Mouse (Mus musculus): Measurements from ENCODE around the gene Rras. TPM values are rescaled to one million over a fixed set of nuclear protein-coding genes. Genes with fewer than 3 reads are reported as not detected.

Rras gene
- polyA plus RNA-seq, 1 experiment from 2014 or later: 23.6 TPM

DNA sequence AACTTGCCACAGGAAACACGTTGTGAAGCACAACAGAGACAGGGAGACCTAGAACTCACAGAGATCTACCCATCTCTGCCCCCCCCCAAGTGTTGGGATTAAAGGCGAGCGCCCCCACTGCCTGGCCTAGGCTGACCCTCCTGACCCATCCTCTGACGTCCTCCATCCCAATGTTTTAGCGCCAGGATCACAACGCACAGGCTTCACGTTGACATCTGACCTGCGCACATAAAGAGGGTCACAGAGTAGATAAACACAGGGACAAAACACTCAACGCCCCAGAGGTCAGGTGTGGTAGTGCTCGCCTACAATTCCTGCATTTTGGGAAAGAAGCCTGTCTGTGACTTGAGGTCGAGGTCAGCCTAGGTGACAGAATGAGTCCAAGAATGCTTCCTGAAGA lies 18.9 kb downstream of the Rras start:
- H3K9me3 ChIP-seq (replicated peaks): no peaks in the 10 kb centered on the region
- H3K4me3 ChIP-seq: no peak overlapping the region
- no peak for DNase-seq (ENCODE audit: low spot score)
- WGBS: 91% methylated on average over 11 of the region's 11 CpGs
- no peak overlapping the region for H3K27ac ChIP-seq (replicated peaks)
- H3K4me1 ChIP-seq: no peaks in the 10 kb centered on the region
- peaks cover 100% of the 10 kb centered on the region for H3K36me3 ChIP-seq
- no peaks in the 10 kb centered on the region for H3K27me3 ChIP-seq (ENCODE audit: low read depth, poor library complexity, severe bottlenecking)

DNA sequence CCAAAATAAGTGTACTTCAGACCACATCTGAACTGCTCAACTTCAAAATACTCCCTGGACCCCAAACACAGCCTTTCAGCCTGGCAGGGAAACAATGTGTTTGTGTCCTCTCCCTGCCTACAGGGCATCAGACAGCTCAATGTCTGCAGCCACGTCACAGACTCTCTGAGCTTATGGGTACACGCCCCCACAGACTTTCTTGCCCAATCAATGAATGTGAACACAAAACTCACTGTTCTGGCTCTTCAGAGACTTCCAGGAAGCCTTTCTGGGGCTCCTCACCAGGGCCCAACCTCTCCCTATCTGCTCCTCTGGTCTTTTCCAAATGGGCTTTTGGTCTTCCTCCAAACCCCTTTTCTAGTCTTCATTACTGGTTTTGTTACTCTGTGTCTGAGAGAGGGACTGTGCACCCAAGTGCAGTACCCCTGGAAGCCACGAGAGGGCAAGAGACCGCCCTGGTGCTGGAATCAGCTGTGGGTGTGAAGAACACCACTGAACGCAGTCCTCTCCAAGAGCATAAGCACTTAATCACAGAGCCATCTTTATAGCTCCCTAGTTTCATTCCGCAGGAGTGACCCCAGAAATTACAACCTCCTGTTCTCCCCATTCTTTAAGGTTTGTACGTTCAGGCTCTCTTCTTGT lies 20.1 kb downstream of the Rras start:
- Histone ChIP-seq H3K27me3 (ENCODE audit: low read depth, poor library complexity, severe bottlenecking) (no peaks in the 10 kb centered on the region), H3K4me1 (no peaks in the 10 kb centered on the region), H3K4me3 (no peak overlapping the region), H3K36me3 (peaks cover 100% of the 10 kb centered on the region), H3K9me3 (replicated peaks) (no peaks in the 10 kb centered on the region), H3K27ac (replicated peaks) (no peak overlapping the region)
- DNase-seq (ENCODE audit: low spot score): peak; percentile 63
- WGBS: 78% methylated on average over 7 of the region's 7 CpGs

DNA sequence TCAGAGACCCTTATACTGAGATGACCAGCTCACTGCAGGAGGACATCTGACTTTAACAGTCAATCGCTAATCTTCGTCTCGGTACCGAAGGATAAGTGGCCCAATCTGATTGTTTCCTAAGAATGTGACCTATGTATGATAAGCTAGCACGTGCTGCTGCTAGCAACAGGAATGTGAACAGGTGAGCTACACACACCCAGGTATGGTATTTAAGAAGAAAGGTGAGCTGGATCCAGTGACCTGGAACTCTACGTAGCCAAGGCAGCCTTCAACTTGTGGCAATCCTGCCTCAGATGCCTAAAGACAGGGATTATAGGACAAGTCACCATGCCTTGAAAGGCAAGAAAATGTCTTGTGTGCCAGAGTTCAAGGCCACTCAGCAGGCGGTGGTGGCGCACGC lies 20.6 kb downstream of the Rras start:
- 94% methylated on average over 9 of the region's 9 CpGs for WGBS
- Histone ChIP-seq H3K4me1 (no peaks in the 10 kb centered on the region), H3K9me3 (replicated peaks) (no peaks in the 10 kb centered on the region), H3K27ac (replicated peaks) (no peak overlapping the region), H3K27me3 (ENCODE audit: low read depth, poor library complexity, severe bottlenecking) (no peaks in the 10 kb centered on the region), H3K4me3 (no peak overlapping the region), H3K36me3 (peaks cover 100% of the 10 kb centered on the region)
- DNase-seq (ENCODE audit: low spot score): no peak

DNA sequence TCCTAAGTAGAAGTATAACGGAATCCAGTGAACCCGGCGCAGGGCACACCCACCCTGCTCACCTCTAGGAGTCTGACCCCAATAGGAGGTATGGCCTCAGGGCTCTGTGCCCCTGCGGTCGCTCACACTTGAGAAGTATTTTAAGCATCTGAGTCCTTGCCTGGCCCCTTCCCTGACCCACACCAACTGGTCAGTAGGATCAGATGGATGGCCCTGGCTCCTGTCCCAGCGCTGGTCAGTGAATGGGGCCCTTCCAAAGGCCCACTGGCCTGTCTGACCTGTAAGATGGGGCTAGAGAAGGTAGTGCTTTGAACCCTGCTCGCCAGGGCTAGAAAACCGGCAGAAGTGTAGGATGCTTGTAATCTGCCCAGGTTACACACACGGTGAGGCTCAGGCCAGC lies 23.1 kb downstream of the Rras start:
- 95% methylated on average over 9 of the region's 9 CpGs for WGBS
- no peak overlapping the region for H3K27ac ChIP-seq (replicated peaks)
- no peak for DNase-seq (ENCODE audit: low spot score)

DNA sequence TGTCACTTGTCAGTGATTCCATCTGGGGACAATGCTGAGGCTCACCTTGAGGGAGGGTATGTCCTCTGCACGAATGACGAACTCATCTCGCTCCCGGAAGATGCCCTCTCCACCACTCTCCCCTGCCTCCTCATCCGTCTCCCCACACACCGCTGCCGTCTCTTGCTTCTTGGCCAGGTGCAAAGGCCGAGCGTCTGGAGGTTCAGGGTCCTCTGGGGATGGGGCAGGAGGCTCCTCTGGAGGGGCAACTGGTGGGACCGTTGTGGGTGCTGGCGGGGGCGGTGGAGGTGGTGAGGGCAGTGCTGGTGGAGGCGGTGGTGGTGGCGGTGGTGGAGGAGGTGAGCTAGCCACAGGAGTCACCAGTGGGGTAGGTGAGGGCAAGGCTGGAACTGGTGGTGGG lies 25.5 kb downstream of the Rras start:
- WGBS: 98% methylated on average over 14 of the region's 14 CpGs
- peaks cover 100% of the 10 kb centered on the region for H3K36me3 ChIP-seq
- no peaks in the 10 kb centered on the region for H3K9me3 ChIP-seq (replicated peaks)
- no peak for DNase-seq (ENCODE audit: low spot score)
- peak overlapping the region; percentile 14; the same call in 1 of the 2 replicates for H3K4me3 ChIP-seq
- H3K4me1 ChIP-seq: no peaks in the 10 kb centered on the region
- H3K27me3 ChIP-seq (ENCODE audit: low read depth, poor library complexity, severe bottlenecking): no peaks in the 10 kb centered on the region
- H3K27ac ChIP-seq (replicated peaks): no peak overlapping the region

More for the DNA sequence above, 23.1 kb downstream of the Rras start:
- no peaks in the 10 kb centered on the region for H3K27me3 ChIP-seq (ENCODE audit: low read depth, poor library complexity, severe bottlenecking)
- H3K4me1 ChIP-seq: no peaks in the 10 kb centered on the region
- H3K4me3 ChIP-seq: no peak overlapping the region
- H3K9me3 ChIP-seq (replicated peaks): no peaks in the 10 kb centered on the region
- peaks cover 100% of the 10 kb centered on the region for H3K36me3 ChIP-seq

DNA sequence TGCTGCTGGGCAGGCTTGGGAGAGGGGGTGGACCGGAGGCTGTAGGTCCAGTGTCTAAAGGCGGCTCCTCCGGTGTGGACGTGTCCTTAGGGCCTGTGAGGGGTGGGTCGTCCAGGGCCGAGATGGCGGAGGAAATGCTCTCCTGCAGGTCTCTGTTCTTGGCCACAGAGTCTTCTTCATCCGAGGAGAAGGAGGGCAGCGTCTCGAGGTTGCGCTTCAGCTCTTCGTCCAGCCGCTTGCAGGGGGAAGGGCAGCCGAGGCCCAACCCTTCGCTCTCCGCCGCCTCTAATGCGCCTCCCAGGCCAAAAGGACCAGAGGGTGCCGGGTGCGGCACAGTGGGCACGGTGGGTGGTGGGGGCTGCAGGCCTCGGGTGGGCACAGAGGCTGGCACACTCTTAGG lies 28.0 kb downstream of the Rras start:
- Histone ChIP-seq H3K27ac (replicated peaks) (no peak overlapping the region), H3K4me3 (0 out of 2 replicates have a peak overlapping the region, but pooled peaks have one; percentile 11), H3K27me3 (ENCODE audit: low read depth, poor library complexity, severe bottlenecking) (no peaks in the 10 kb centered on the region), H3K4me1 (peaks cover 16% of the 10 kb centered on the region), H3K9me3 (replicated peaks) (no peaks in the 10 kb centered on the region), H3K36me3 (peaks cover 100% of the 10 kb centered on the region)
- WGBS: 96% methylated on average over 22 of the region's 22 CpGs
- no peak for DNase-seq (ENCODE audit: low spot score)

DNA sequence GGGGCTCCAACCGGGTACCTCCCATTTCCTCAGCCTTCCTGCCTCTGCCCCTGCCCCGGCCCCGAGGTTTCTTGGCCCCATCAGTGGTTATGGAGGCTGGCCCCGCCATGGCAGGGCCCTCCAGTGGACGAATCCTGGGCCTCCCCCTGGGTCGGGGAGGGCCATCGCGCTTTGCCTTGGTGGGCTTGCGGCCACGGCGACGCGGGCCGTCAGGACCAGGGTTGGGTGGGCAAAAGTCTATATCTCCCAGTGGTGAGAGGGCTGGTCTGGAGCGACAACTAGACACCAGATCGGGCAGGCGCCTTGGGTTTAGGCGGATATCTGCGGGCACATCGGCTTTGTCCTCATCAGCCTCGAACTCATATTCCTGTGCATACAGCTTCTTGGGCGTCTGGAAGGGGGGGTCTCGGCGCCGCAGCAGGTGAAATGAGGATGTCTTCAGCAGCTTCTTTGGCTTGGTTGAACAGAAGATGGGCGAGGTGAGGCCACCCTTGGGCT lies 29.1 kb downstream of the Rras start:
- 95% methylated on average over 26 of the region's 26 CpGs for WGBS
- H3K27me3 ChIP-seq (ENCODE audit: low read depth, poor library complexity, severe bottlenecking): no peaks in the 10 kb centered on the region
- H3K4me1 ChIP-seq: peaks cover 28% of the 10 kb centered on the region
- H3K27ac ChIP-seq (replicated peaks): no peak overlapping the region
- no peaks in the 10 kb centered on the region for H3K9me3 ChIP-seq (replicated peaks)
- DNase-seq (ENCODE audit: low spot score): no peak
- peak overlapping the region; percentile 14; the same call in 1 of the 2 replicates for H3K4me3 ChIP-seq
- H3K36me3 ChIP-seq: peaks cover 93% of the 10 kb centered on the region

DNA sequence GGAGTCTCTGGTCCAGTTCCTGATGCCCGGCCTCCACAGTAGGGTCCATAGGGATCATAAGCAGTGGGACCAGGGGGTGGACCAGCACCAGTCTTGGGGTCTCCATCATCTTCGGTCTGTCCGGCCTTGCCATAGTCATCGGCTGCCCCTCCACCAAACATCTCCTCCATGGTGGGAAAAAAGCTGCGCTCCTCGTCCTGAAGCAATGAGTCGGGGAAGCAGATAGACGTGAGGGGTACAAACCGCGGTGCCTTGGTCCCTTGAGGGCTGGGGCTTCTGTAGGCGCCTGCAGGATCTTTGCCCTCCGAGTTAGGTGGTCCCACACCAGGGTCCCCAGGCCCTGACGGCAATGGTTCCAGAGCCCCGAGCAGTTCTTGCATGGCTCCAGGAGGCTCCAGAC lies 29.7 kb downstream of the Rras start:
- 98% methylated on average over 14 of the region's 14 CpGs for whole genome bisulfite sequencing
- H3K27me3 ChIP-seq (ENCODE audit: low read depth, poor library complexity, severe bottlenecking): no peaks in the 10 kb centered on the region
- no peak for DNase-seq (ENCODE audit: low spot score)
- H3K4me3 ChIP-seq: no peak overlapping the region
- no peaks in the 10 kb centered on the region for H3K9me3 ChIP-seq (replicated peaks)
- H3K4me1 ChIP-seq: peaks cover 31% of the 10 kb centered on the region
- H3K27ac ChIP-seq (replicated peaks): no peak overlapping the region
- H3K36me3 ChIP-seq: peaks cover 87% of the 10 kb centered on the region

DNA sequence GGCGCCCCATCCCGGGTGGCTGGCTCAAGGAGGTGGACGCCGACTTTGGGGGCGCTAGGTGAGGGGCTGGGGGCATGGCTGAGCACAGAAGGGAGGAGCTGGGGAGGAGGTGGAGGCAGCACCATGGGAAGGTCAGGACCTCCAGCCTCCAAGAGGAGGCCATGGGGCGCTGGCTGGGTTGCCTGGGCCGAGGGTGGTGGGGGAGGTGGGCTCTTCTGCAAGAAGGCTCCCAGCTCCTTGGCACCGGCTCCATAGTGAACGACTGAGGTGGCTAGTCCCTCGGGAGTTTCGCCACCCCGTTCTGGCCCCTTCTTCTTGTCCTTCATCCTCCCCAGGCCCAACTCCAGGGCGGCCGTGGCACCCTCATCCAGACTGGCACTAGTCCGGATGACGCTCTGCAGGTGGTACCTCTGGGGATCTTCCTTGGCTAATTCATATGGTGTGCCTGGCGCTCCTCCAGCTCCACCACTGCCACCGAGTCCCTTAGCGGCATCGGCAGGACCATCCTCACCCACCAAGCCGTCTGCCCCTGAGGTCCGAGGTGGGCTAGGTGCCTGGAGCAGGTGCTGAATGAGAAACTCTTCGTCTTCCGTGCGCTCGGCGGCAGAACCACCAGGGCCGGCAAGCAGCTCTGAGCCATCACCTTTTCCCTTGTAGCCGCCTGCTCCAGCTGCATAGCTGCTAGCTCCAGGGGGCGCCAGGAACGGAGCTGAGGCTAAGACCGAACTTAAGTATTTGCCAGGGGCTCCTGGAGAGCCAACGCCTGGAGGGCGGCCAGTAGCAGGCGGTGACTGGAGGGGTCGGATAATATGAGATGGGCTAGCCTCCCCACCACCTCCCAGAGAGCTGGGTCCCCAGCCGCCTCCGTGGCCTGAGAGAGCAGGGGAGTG lies 30.5 kb downstream of the Rras start:
- Histone ChIP-seq H3K27ac (replicated peaks) (no peak overlapping the region), H3K27me3 (ENCODE audit: low read depth, poor library complexity, severe bottlenecking) (no peaks in the 10 kb centered on the region), H3K4me1 (peaks cover 31% of the 10 kb centered on the region), H3K4me3 (peak overlapping the region; percentile 98), H3K9me3 (replicated peaks) (no peaks in the 10 kb centered on the region), H3K36me3 (peaks cover 79% of the 10 kb centered on the region)
- WGBS: 93% methylated on average over 38 of the region's 38 CpGs
- DNase-seq (ENCODE audit: low spot score): no peak

DNA sequence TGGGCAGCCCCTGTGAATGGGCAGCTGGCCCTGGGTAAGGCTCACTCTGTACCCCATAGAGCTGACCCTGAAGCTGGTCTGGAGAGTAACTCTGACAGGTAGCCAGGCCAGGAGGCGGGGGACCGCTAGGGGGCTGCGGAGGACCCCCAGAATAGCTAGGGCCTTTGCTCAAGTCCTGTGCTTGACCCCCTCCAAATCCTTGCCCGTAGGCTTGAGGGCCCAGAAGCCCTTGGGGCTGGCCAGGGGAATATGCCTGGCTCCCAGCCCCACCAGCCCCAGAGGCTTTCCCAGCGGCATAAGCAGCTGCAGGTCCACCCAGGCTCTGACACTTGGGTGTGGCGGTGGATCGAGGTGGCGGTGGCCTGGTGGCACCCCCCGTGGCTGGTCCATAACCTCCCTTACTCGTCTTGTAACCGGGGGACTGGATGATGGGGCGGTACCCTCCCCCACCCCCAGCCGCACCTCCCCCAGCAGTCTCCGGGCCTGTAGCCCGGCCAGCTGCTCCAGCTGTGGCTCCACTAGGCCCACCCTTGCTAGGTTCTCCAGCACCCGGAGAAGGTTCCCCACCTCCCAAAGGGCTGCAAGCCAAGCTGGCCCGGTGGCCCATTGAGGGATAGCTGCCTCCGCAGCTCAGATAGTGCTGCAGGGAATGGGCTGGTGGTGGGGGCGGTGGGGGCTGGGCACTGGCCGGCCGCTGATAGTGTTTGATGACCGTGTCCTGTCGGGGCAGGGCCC lies 31.3 kb downstream of the Rras start:
- Histone ChIP-seq H3K27me3 (ENCODE audit: low read depth, poor library complexity, severe bottlenecking) (no peaks in the 10 kb centered on the region), H3K36me3 (peaks cover 71% of the 10 kb centered on the region), H3K9me3 (replicated peaks) (no peaks in the 10 kb centered on the region), H3K4me3 (peak overlapping the region; percentile 98), H3K27ac (replicated peaks) (no peak overlapping the region; the same call in 1 of the 2 replicates), H3K4me1 (peaks cover 38% of the 10 kb centered on the region)
- 96% methylated on average over 20 of the region's 23 CpGs for WGBS
- no peak for DNase-seq (ENCODE audit: low spot score)

DNA sequence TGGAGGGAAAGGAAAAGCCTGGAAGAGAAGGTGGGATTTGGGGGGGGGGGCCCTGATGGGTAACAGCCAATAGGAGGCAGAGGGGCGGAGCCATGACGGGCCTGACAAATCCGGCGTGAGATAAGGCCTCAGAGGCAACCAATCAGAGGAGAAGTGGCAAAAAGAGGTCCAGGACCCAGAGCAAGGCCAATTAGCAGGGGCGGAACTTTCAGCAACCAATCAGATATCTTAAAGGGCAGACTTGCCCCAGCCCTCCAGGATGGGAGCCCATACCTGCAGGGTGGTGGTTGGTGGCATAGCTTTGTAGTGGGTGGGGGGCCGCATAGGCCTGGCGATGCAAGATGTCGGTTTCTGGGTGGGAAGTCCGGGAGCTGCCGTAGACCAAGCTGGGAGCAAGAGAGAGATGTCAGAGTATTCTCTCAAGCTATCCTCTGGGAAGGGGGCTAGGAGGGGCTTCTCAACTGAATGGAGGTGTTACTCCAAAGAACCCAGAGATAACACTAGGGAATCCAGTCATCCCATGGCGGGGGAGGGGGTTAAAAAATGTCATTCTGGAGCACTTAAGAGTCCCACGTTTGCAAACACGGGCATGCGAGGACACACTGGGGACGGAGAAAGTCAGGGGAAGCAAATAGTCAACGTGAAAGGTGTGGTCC lies 33.3 kb downstream of the Rras start:
- H3K27me3 ChIP-seq (ENCODE audit: low read depth, poor library complexity, severe bottlenecking): no peaks in the 10 kb centered on the region
- peaks cover 46% of the 10 kb centered on the region for H3K4me1 ChIP-seq
- H3K4me3 ChIP-seq: peak overlapping the region; percentile 98
- WGBS: 4% methylated on average over 16 of the region's 16 CpGs
- peak overlapping the region; percentile 100 for H3K27ac ChIP-seq (replicated peaks)
- DNase-seq (ENCODE audit: low spot score): peak; percentile 87
- H3K9me3 ChIP-seq (replicated peaks): no peaks in the 10 kb centered on the region
- peaks cover 51% of the 10 kb centered on the region for H3K36me3 ChIP-seq

DNA sequence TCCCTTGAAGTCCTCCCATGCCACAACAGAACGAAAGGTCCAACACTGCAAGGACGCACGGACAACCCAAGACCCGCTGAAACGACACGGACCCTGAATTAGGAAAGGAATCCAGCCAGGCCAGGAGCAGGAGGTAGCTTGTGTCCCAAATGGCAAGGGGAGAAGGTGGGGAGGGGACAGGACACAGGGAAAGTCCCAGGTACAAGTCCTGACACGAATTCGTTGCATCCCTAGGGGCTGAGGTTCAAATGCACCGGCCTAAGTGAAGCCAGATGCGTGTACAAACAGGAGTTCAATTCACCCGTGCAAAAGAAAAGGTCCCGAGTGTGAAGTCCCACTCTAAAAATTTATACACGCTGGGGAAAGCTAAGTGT lies 33.8 kb downstream of the Rras start:
- WGBS: 2% methylated on average over 13 of the region's 13 CpGs
- Histone ChIP-seq H3K9me3 (replicated peaks) (no peaks in the 10 kb centered on the region), H3K27me3 (ENCODE audit: low read depth, poor library complexity, severe bottlenecking) (no peaks in the 10 kb centered on the region), H3K27ac (replicated peaks) (peak overlapping the region; percentile 100), H3K4me1 (peaks cover 47% of the 10 kb centered on the region), H3K36me3 (peaks cover 46% of the 10 kb centered on the region), H3K4me3 (peak overlapping the region; percentile 98)
- peak; percentile 32 for DNase-seq (ENCODE audit: low spot score)

All from midbrain, embryonic 10.5 days (tissue).